In the genomic region with DNA sequence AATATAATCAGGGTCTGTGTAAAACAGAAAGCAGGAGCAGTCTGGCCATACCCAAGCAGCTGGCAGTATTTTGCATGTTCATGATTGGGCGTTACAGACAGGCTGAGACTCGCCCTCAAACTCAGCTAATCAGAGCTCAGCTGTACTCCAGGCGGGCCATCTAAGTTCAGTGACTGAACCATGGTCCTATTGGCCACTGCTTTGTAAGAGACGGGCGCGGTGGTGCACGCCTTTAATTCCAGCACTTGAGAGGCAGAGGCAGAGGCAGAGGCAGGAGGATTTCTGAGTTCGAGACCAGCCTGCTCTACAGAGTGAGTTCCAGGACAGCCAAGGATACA, we compare ENCODE assay signal across 21 mouse cellular contexts. TPM values are rescaled to one million over a fixed set of nuclear protein-coding genes. Genes with fewer than 3 reads are reported as not detected.
A peak's percentile ranks its signal among the peaks of the same experiment; 100 is the strongest.
DNase-seq lines count a peak whose midpoint lies in the region; ATAC-seq and TF ChIP-seq lines count a peak whose summit lies in the region.
"Had no signal": no experiment of that assay in that cellular context is flagged by ENCODE, and none has a peak within 500 bp of the region (broad histone marks: within the 10 kb centered on the region; RNA-seq: fewer than 3 reads in every experiment).

No protein-coding gene starts in this region.

- DNase-seq in heart, adult 2 months: no peak
- DNase-seq in heart, postnatal 4 days: no peak
- peak; percentile 42 for DNase-seq in 416B (ENCODE audit: low read depth)
- DNase-seq in G1E (ENCODE audit: low spot score): peak; percentile 24
- no peak for DNase-seq in ovary, postnatal 10 days (ENCODE audit: low spot score)
- DNase-seq: cerebellum, adult 9-10 months; liver; lung, embryonic 14.5 days; lung, postnatal 4 days; right cerebral cortex, postnatal 25 days had no signal

- no peaks in the 10 kb centered on the region for H3K79me2 ChIP-seq in heart, adult 2 months (replicated peaks; ENCODE audit: control insufficient read depth, insufficient read depth, low read length)

- no peaks in the 10 kb centered on the region for H3K36me3 ChIP-seq in heart, adult 2 months (ENCODE audit: control insufficient read depth, insufficient read depth, low read length)
- no peaks in the 10 kb centered on the region for H3K36me3 ChIP-seq in G1E (replicated peaks)
- H3K36me3 ChIP-seq in limb, embryonic 13.5 days: no peaks in the 10 kb centered on the region
- H3K36me3 ChIP-seq: embryonic facial prominence, embryonic 13.5 days; midbrain, embryonic 15.5 days had no signal

- H3K4me3 ChIP-seq in heart, adult 2 months: no peak overlapping the region
- H3K4me3 ChIP-seq in G1E (ENCODE audit: low read depth, low read length): no peak overlapping the region
- no peak overlapping the region for H3K4me3 ChIP-seq in limb, embryonic 13.5 days
- H3K4me3 ChIP-seq: embryonic facial prominence, embryonic 13.5 days; midbrain, embryonic 15.5 days; myocyte had no signal

- TF ChIP-seq POLR2A in heart, adult 2 months (IDR thresholded peaks at IDR 0.05; ENCODE audit: insufficient read depth, low read depth, low read length): no peak

- H3K9me3 ChIP-seq in G1E (replicated peaks): no peaks in the 10 kb centered on the region
- H3K9me3 ChIP-seq in limb, embryonic 13.5 days: no peaks in the 10 kb centered on the region
- H3K9me3 ChIP-seq: embryonic facial prominence, embryonic 13.5 days; midbrain, embryonic 15.5 days had no signal

- H3K4me2 ChIP-seq in limb, embryonic 13.5 days (replicated peaks): no peak overlapping the region
- H3K4me2 ChIP-seq: embryonic facial prominence, embryonic 13.5 days; lung, embryonic 14.5 days; midbrain, embryonic 15.5 days had no signal

- no peak for TF ChIP-seq EP300 in heart, adult 2 months (IDR thresholded peaks at IDR 0.05; ENCODE audit: insufficient read depth, low read depth, low read length)

- H3K27ac ChIP-seq in heart, adult 2 months: peak overlapping the region; percentile 9; the same call in 1 of the 2 replicates
- no peak overlapping the region for H3K27ac ChIP-seq in limb, embryonic 13.5 days
- H3K27ac ChIP-seq: embryonic facial prominence, embryonic 13.5 days; midbrain, embryonic 15.5 days had no signal

- 83% methylated on average over 8 of the region's 8 CpGs for WGBS in heart, adult 2 months
- 79% methylated on average over 8 of the region's 8 CpGs for WGBS in limb, embryonic 13.5 days

- no peaks in the 10 kb centered on the region for H3K27me3 ChIP-seq in heart, adult 2 months (ENCODE audit: control insufficient read depth, insufficient read depth, low read length)
- peaks cover 28% of the 10 kb centered on the region for H3K27me3 ChIP-seq in G1E (ENCODE audit: insufficient read depth, low read length)
- H3K27me3 ChIP-seq in limb, embryonic 13.5 days: no peaks in the 10 kb centered on the region
- H3K27me3 ChIP-seq: embryonic facial prominence, embryonic 13.5 days; midbrain, embryonic 15.5 days had no signal

- no peak for TF ChIP-seq CTCF in heart, adult 2 months (IDR thresholded peaks at IDR 0.05)
- no peak for TF ChIP-seq CTCF in G1E (IDR thresholded peaks at IDR 0.05; ENCODE audit: low read depth, low read length)

- intact Hi-C loops in heart, adult 2 months (cut with DNase I): loop anchor here (5.0 to 10.0 kb wide), 2 partner anchors 72 to 291 kb away; a partner anchor contains a TSS

- H3K4me1 ChIP-seq in heart, adult 2 months (ENCODE audit: control insufficient read depth, insufficient read depth, low read length): peaks cover 12% of the 10 kb centered on the region
- peaks cover 16% of the 10 kb centered on the region for H3K4me1 ChIP-seq in G1E (ENCODE audit: insufficient read depth, low read depth, low read length)
- H3K4me1 ChIP-seq in limb, embryonic 13.5 days: peaks cover 25% of the 10 kb centered on the region
- H3K4me1 ChIP-seq: midbrain, embryonic 15.5 days had no signal

- ATAC-seq in G1E (ENCODE audit: extremely low read depth, insufficient number of reproducible peaks, low FRiP score, poor library complexity, severe bottlenecking): no peak; the same call in 1 of the 2 replicates
- 0 out of 2 replicates have a peak, but pooled peaks have one; percentile 21 for ATAC-seq in limb, embryonic 13.5 days (ENCODE audit: low FRiP score, low read depth)
- no peak for ATAC-seq in erythroid progenitor cell, adult 5-6 weeks (replicated peaks; ENCODE audit: low FRiP score, poor library complexity, severe bottlenecking)
- ATAC-seq: hindbrain, embryonic 16.5 days; intestine, postnatal 0 days; midbrain, embryonic 15.5 days had no signal

- no peak overlapping the region for H3K9ac ChIP-seq in heart, adult 2 months (ENCODE audit: low read depth, low read length)
- no peak overlapping the region for H3K9ac ChIP-seq in limb, embryonic 13.5 days
- H3K9ac ChIP-seq: embryonic facial prominence, embryonic 13.5 days; lung, embryonic 14.5 days; midbrain, embryonic 15.5 days had no signal

RNA-seq across cellular contexts. Expression of a gene that starts 56.5 kb away (rescaled TPM):
- total RNA-seq in heart, adult 2 months (2021): 10 to 100 TPM; 11.6 to 13.6 TPM
- 12.9 and 16.8 TPM in 2 replicates for polyA plus RNA-seq in heart, adult 2 months (2012; rRNA removed)
- 10 to 100 TPM; 29.5 TPM for total RNA-seq in heart, postnatal 4 days (2021)
- 12.4 and 12.6 TPM in 2 replicates for total RNA-seq in G1E (2014; fragmentation: Nextera tagmentation)
- 16.7 and 17.8 TPM in 2 replicates for total RNA-seq in G1E (2017)
- 10.1 and 12.5 TPM in 2 replicates for polyA plus RNA-seq in G1E (2012)
- polyA plus RNA-seq in limb, embryonic 13.5 days (2015; fragmentation: Nextera tagmentation; extraction: Ambion mirVana): 5.6 and 7.2 TPM in 2 replicates
- 1.8 and 4.6 TPM in 2 replicates for total RNA-seq in erythroid progenitor cell, adult 5-6 weeks (2015; ENCODE audit: low replicate concordance)
- total RNA-seq in erythroid progenitor cell, adult 5-6 weeks (2017; ENCODE audit: low replicate concordance): 2.4 and 3.4 TPM in 2 replicates

RNA-seq across cellular contexts. Expression of a gene that starts 56.9 kb away (rescaled TPM):
- total RNA-seq in heart, adult 2 months (2021): under 1 TPM; 0.14 to 0.16 TPM
- polyA plus RNA-seq in heart, adult 2 months (2012; rRNA removed): 0.09 and 0.41 TPM in 2 replicates
- 1 to 10 TPM; 1.6 to 1.8 TPM for total RNA-seq in heart, postnatal 4 days (2021)
- not detected in 2 replicates for total RNA-seq in G1E (2014; fragmentation: Nextera tagmentation)
- total RNA-seq in G1E (2017): 0.12 and 0.38 TPM in 2 replicates
- polyA plus RNA-seq in G1E (2012): not detected in 2 replicates
- 4.5 and 4.8 TPM in 2 replicates for polyA plus RNA-seq in limb, embryonic 13.5 days (2015; fragmentation: Nextera tagmentation; extraction: Ambion mirVana)
- total RNA-seq in erythroid progenitor cell, adult 5-6 weeks (2015; ENCODE audit: low replicate concordance): not detected in 2 replicates
- not detected in 2 replicates for total RNA-seq in erythroid progenitor cell, adult 5-6 weeks (2017; ENCODE audit: low replicate concordance)
- total RNA-seq: granulocyte monocyte progenitor cell, adult 5-6 weeks had no signal
- polyA plus RNA-seq: C2C12; large intestine, adult 2 months; myocyte; spleen, adult 2 months had no signal

Comparison
In these comparisons a context has a peak if more than half of its experiments do, and no peak if none do; other contexts are left out.
1. DNase-seq: peak in 416B (single experiment) and G1E (single experiment); none in heart, adult 2 months (0 of 2), heart, postnatal 4 days (single experiment) and ovary, postnatal 10 days (single experiment).